13 mouse cellular contexts compared by ENCODE assay signal in genomic region chr8:120948050-120948595, GRCm38 (mm10).
A peak's percentile ranks its signal among the peaks of the same experiment; 100 is the strongest.
DNase-seq lines count a peak whose midpoint lies in the region; ATAC-seq and TF ChIP-seq lines count a peak whose summit lies in the region.
"Had no signal": no experiment of that assay in that cellular context is flagged by ENCODE, and none has a peak within 500 bp of the region (broad histone marks: within the 10 kb centered on the region; RNA-seq: fewer than 3 reads in every experiment).

No protein-coding gene starts in this region.

- no peaks in the 10 kb centered on the region for H3K27me3 ChIP-seq in liver, adult 2 months (ENCODE audit: control insufficient read depth, insufficient read depth, low read length)
- H3K27me3 ChIP-seq in embryonic facial prominence, embryonic 13.5 days: peaks cover 82% of the 10 kb centered on the region
- H3K27me3 ChIP-seq in intestine, postnatal 0 days (replicated peaks; ENCODE audit: control insufficient read depth, insufficient read depth, low read length): no peaks in the 10 kb centered on the region
- H3K27me3 ChIP-seq in cerebellum, adult 2 months (ENCODE audit: control insufficient read depth, insufficient read depth, low read length): peaks cover 2% of the 10 kb centered on the region; the same call in 1 of the 2 replicates
- H3K27me3 ChIP-seq: Patski had no signal

- peak overlapping the region; percentile 14; the same call in 1 of the 2 replicates for H3K27ac ChIP-seq in liver, adult 2 months (replicated peaks; ENCODE audit: insufficient read depth, low read depth, low read length)
- H3K27ac ChIP-seq in brown adipose tissue, adult 24 weeks (replicated peaks; ENCODE audit: low read depth, low read length): peak overlapping the region; percentile 53
- no peak overlapping the region for H3K27ac ChIP-seq in embryonic facial prominence, embryonic 13.5 days
- H3K27ac ChIP-seq in intestine, postnatal 0 days (ENCODE audit: low read depth, low read length): peak overlapping the region; percentile 60
- H3K27ac ChIP-seq in cerebellum, adult 2 months (ENCODE audit: insufficient read depth, low read length): no peak overlapping the region
- H3K27ac ChIP-seq: hindbrain, embryonic 14.5 days; liver, embryonic 14.5 days had no signal

- peak overlapping the region; percentile 40; the same call in 1 of the 2 replicates for H3K4me2 ChIP-seq in embryonic facial prominence, embryonic 13.5 days
- H3K4me2 ChIP-seq in intestine, postnatal 0 days (replicated peaks; ENCODE audit: low read depth): no peak overlapping the region; the same call in 1 of the 2 replicates
- H3K4me2 ChIP-seq: hindbrain, embryonic 14.5 days had no signal

- peaks cover 1% of the 10 kb centered on the region; the same call in 1 of the 2 replicates for H3K4me1 ChIP-seq in liver, adult 2 months (ENCODE audit: control insufficient read depth, insufficient read depth, low read length)
- H3K4me1 ChIP-seq in brown adipose tissue, adult 24 weeks (ENCODE audit: control insufficient read depth, insufficient read depth, insufficient read length, low read length): peaks cover 8% of the 10 kb centered on the region
- H3K4me1 ChIP-seq in embryonic facial prominence, embryonic 13.5 days: peaks cover 39% of the 10 kb centered on the region
- 0 out of 2 replicates have a peak, but pooled peaks cover 7% of the 10 kb centered on the region for H3K4me1 ChIP-seq in intestine, postnatal 0 days (replicated peaks; ENCODE audit: control insufficient read depth, insufficient read depth, low read length)
- no peaks in the 10 kb centered on the region for H3K4me1 ChIP-seq in cerebellum, adult 2 months (ENCODE audit: control insufficient read depth, insufficient read depth, low read length)

- no peak for DNase-seq in liver, adult 2 months (ENCODE audit: extremely low read depth, low read depth, low spot score)
- DNase-seq in liver: no peak
- no peak for DNase-seq in T-cell, adult 2 months (ENCODE audit: low spot score)
- no peak for DNase-seq in cerebellum, adult 2 months
- DNase-seq: cerebellum, adult 18-20 months; right cerebral cortex, adult 18-20 months; thymus, postnatal 14 days had no signal

- no peaks in the 10 kb centered on the region for H3K79me2 ChIP-seq in liver, adult 2 months (ENCODE audit: control insufficient read depth, insufficient read depth, low read length)

- H3K9me3 ChIP-seq in embryonic facial prominence, embryonic 13.5 days: no peaks in the 10 kb centered on the region
- H3K9me3 ChIP-seq in intestine, postnatal 0 days (ENCODE audit: control insufficient read depth): no peaks in the 10 kb centered on the region

- H3K36me3 ChIP-seq in liver, adult 2 months (ENCODE audit: control insufficient read depth, insufficient read depth, low read length): no peaks in the 10 kb centered on the region
- H3K36me3 ChIP-seq in embryonic facial prominence, embryonic 13.5 days: no peaks in the 10 kb centered on the region
- no peaks in the 10 kb centered on the region for H3K36me3 ChIP-seq in intestine, postnatal 0 days (ENCODE audit: control insufficient read depth, insufficient read depth)

- no peak overlapping the region for H3K4me3 ChIP-seq in liver, adult 2 months (ENCODE audit: insufficient read depth, low read depth, low read length)
- H3K4me3 ChIP-seq in brown adipose tissue, adult 24 weeks (ENCODE audit: insufficient read depth, low read depth, low read length): peak overlapping the region; percentile 45; the same call in 1 of the 2 replicates
- H3K4me3 ChIP-seq in embryonic facial prominence, embryonic 13.5 days: no peak overlapping the region
- no peak overlapping the region for H3K4me3 ChIP-seq in intestine, postnatal 0 days (ENCODE audit: low read depth, low read length)
- H3K4me3 ChIP-seq in cerebellum, adult 2 months (replicated peaks; ENCODE audit: insufficient read depth, low read depth, low read length): no peak overlapping the region

- ATAC-seq in embryonic facial prominence, embryonic 13.5 days (ENCODE audit: insufficient number of reproducible peaks, insufficient read depth, low FRiP score, low TSS enrichment, low read depth): no peak
- no peak for ATAC-seq in intestine, postnatal 0 days
- ATAC-seq: Patski had no signal

- 54% methylated on average over 4 of the region's 4 CpGs for WGBS in liver, adult 2 months
- 74% methylated on average over 4 of the region's 4 CpGs for WGBS in embryonic facial prominence, embryonic 13.5 days
- WGBS in intestine, postnatal 0 days: 46% methylated on average over 4 of the region's 4 CpGs
- 76% methylated on average over 4 of the region's 4 CpGs for WGBS in cerebellum, adult 2 months

- TF ChIP-seq POLR2A in liver, adult 2 months (IDR thresholded peaks at IDR 0.05; ENCODE audit: extremely low read depth, insufficient read depth, low read length): no peak
- TF ChIP-seq POLR2A in cerebellum, adult 2 months (IDR thresholded peaks at IDR 0.05; ENCODE audit: borderline replicate concordance, insufficient read depth, low read length): no peak

- H3K9ac ChIP-seq in liver, adult 2 months (ENCODE audit: low read depth, low read length): no peak overlapping the region
- H3K9ac ChIP-seq in embryonic facial prominence, embryonic 13.5 days: no peak overlapping the region
- H3K9ac ChIP-seq in intestine, postnatal 0 days (ENCODE audit: low read depth, low read length): no peak overlapping the region
- H3K9ac ChIP-seq: hindbrain, embryonic 14.5 days; liver, embryonic 14.5 days had no signal

- no peak for TF ChIP-seq CTCF in liver, adult 2 months (IDR thresholded peaks at IDR 0.05; ENCODE audit: low read depth, low read length)
- no peak for TF ChIP-seq CTCF in intestine, postnatal 0 days (IDR thresholded peaks at IDR 0.05; ENCODE audit: low read depth)
- no peak for TF ChIP-seq CTCF in cerebellum, adult 2 months (IDR thresholded peaks at IDR 0.05; ENCODE audit: borderline replicate concordance, insufficient read depth, low read depth, low read length)

Comparison
In these comparisons a context has a peak if more than half of its experiments do, and no peak if none do; other contexts are left out.
1. H3K27ac ChIP-seq: peak in liver, adult 2 months (single experiment), brown adipose tissue, adult 24 weeks (single experiment) and intestine, postnatal 0 days (single experiment); none in embryonic facial prominence, embryonic 13.5 days (single experiment) and cerebellum, adult 2 months (single experiment).